Mouse (Mus musculus) spleen, adult 12 weeks (tissue): Measurements from ENCODE around the gene Myadm.

Experiments
- DNase-seq: peaks from one replicate; pipeline ENCODE4 v3.0.0; 2022; ENCODE audit warnings: low spot score

Gene Myadm

DNA sequence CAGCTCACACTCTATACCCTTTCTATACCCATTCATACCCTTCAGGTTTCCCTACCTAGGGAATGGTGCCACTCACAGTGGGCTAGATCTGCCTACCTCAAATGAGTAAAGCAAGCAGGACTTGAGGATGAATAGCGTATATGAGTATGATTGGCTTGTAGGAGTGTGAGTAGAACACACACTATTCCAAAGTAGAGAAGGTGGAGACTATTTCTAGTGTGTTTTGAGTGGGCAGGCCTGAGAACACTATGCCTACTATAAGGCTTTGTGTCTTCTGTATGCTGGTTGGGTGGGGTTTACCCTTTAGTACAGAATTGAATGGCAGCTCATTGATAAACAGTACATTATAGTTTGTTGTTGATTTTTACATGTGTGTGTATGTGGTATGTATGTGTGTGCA, 34.9 kb downstream of the Myadm start:
- DNase-seq, result no peak

DNA sequence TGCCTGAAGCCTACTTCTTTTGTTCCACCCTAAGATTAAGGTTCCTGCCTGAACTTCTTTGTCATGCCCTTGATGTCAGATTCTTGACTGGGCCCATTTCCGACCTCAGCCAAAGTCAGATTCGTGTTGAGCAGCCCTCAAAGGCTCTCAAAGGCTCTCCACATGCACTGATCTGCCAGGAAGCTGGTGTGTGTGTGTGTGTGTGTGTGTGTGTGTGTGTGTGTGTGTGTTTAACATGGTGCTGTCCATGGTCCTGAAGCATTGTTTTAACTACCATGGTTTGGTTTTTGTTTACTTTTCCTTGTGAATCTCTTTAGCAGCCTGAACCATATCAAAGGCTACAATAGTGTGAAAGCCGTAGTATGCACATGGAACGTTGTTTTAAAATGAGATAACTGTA, 39.1 kb downstream of the Myadm start:
- no peak for DNase-seq

DNA sequence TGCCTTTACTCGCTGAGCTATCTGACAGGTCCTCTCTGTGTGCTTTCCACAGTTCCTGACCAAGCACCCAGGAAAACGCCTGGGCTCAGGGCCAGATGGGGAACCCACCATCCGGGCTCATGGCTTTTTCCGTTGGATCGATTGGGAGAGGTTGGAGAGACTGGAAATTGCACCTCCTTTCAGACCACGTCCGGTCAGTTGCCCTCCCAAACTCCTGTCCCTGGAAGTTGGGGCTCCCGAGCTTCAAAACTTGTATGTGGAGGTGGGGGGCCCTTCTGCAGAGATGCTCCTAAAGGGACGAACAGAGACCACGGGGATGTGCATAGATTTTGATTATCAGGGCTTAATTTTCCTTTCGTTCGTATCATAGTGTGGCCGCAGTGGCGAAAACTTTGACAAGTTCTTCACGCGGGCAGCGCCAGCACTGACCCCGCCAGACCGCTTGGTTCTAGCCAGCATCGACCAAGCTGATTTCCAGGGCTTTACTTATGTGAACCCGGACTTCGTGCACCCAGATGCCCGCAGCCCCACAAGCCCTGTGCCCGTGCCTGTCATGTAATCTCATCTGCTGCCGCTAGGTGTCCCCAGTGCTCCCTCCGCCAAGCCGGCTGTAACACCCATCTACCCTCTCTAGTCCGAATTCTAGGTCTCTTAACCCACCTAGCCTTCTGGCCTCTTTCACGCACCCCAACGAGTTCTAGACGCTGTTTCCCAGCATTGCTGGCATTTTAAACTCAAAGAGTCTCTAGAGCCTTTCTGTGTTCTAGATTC, 41.1 kb downstream of the Myadm start:
- peak; percentile 37 for DNase-seq

DNA sequence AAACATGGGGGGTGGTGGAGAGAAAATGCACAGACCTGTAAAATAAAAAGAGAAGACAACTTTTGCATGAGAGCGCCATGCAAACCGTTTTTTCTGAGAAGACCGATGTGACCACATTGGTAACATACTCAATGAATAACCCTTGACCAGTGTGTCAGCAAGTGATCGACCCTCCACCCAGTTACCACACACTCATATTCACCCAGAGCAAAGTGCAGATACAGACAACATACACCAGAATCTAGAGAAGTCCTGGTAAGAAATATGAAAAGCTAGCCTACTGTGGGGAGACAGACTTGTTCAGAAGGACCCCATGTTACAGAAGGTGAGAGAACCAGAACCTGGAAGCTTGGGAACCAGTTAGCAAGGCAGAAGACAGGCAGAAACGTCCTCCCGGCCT, 42.3 kb downstream of the Myadm start:
- no peak for DNase-seq

DNA sequence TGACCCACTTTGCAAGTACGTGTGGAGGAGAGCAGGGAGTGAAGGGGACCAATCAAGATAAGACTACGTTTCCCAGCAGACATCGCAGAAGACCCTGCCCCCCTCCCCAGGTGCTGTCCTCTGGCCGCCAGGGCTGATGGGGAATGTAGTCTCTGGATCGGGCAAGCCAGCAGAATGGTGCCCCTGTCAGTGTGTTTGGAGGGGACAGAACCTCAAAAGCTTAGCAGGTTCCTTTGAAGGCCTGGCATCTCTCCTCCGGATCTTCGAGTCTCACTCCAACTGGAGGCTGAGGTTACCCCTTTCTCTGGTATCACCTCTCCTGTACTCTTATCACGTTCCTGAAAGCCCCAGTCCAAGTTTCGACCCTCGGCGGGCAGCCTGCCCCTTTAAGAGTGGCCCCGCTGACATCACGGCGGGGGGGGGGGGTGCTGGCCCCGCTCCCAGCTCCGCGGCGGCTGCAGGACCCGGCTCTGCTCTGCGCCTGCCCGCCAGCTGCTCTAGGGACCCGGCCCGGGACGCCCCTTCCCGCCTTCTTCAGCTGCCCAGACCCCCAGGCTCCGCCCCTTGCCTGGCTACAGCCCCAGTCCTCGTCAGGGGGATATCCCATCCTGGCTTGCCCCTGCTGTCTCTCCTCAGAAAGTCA, 42.8 kb downstream of the Myadm start:
- DNase-seq, result no peak

DNA sequence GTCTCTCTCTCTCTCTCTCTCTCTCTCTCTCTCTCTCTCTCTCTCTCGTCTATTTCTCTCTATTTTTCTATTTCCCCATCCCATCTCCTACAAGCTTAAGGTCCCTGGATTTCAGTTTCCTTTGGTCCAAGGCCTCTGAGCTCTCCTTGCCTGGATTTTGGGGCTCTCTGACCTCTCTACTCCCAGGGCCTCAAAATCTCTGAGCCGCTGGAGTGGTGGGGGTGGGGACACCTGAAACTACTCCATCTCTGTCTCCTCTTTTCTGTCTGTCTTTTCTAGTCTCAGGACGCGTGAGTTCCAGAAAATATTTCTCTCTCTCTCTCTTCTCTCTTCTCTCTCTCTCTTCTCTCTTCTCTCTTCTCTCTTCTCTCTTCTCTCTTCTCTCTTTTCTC, 43.3 kb downstream of the Myadm start:
- no peak for DNase-seq

DNA sequence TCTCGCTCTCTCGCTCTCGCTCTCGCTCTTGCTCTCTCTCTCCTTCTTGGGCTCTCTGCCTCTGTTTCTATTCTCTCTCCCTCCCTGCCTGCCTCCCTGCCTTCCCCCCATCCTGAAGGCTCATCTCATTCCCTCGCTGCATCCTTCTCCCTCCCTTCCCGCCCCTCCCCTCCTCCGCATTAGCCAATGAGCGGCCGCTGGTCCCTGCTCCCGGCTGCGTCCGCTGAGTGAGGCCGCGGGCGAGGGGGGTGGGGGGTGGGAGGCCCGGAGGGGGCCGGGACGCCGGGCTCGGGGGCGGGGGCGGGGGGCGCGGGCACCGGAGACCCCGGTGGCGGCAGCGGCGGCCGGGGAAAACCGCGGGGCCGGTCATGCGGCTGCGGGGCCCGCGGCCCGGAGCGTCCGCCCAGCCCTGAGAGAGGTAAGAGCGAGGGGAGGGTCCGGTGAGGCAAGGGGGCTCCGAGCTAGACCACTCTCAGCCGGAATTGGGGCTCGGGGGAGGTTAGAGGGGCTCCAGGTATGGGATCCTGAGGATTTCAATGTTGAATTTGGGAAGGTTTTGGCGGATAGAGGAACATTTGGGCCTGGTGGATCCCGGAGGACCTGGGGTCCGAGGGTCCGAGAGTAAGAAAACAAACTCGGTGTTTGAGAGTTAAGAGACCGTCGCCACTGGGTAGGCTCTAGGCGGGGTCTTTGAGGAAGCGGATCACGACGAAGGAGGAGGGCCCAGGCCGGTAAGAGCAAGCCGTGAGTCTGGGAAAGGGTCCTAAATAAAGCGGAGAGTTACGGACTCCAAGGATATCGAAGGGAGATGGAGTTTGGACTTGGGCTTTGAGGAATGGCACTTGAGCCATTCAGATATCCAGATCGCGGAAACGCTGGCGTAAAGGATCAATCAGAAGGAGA, 44.0 kb downstream of the Myadm start, which contains the start of gene Cacng7:
TSS of gene Cacng7 (plus strand) at position 337 of the 903 bp plus-strand sequence.
- DNase-seq, result no peak

DNA sequence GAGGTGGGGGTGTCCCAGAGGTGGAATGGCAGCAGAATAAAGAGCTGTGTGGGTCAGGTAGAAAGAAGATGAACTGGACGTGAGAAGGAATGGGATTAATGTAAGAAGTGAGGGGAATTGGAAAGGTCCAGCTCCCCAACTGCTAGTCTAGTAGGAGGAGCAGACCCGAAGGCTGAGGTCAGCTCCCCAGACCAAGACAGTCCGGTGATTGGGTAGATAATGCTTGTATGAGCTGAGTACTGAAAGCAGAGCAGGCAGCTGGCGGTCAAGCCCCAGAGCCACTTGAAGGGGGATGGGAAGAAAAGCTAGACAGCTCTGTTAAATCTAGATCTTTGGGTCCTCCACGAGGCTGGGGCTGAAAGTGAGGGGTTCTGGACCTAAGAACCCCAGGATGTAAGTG, 44.7 kb downstream of the Myadm start:
- no peak for DNase-seq

DNA sequence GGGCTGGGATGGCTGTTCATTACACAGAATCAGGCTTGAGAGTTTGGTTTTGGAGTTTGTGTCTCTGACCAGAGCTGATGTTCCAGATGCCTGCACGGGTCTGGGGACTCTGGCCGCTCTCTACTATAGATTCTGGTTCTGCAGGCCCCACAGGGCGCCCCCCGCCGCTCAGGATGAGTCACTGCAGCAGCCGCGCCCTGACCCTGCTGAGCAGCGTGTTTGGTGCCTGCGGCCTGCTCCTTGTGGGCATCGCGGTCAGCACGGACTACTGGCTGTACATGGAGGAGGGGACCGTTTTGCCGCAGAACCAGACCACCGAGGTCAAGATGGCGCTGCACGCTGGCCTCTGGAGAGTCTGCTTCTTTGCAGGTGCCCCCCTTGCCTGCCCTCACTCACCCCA, 47.5 kb downstream of the Myadm start:
- no peak for DNase-seq

DNA sequence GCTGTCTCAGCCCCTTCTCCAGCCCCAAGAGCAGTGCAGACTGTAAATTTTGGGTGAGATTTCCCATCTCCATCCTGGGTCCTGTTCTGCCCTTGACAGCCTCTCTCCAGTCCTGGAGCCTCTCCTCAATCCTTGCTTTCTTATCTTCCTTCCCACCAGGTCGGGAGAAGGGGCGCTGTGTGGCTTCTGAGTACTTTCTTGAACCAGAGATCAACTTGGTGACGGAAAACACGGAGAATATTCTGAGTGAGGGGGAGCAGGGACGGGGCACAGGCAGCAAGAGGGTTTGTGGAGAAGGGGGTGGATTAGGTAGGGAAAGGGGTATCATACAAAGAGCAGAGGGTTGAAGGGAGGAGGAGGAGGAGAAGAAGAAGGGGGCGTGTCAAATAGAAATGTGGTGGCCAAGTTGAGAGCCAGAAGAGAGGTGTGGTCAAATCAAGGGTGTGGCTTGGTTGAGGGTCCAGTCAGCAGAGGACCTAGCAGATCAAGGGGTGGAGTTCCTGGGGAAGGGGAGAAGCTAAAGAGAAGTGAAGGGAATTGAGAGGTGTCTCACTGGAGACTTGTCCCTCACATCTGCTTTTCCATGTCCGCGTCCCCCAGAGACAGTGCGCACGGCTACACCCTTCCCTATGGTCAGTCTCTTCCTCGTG, 49.5 kb downstream of the Myadm start:
- DNase-seq, result no peak

DNA sequence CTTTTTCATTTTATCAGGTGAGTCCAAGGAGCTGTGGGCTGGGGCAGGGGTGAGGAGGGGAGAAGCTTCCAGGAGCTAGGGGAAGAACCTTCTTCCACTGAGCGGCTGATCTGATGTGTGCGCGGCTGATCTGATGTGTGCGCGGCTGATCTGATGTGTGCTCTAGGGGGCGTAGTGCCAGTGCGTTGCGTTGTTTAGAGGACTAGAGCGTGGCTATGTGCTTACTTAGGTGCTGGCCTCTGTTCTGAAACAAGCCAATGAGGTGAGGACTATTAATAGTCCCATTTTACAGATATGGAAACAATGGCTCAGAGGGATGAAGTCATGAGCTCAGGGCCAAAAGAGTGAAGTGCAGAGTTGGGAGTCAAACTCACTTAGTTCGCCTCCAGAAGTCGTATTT, 50.1 kb downstream of the Myadm start:
- DNase-seq, result no peak

DNA sequence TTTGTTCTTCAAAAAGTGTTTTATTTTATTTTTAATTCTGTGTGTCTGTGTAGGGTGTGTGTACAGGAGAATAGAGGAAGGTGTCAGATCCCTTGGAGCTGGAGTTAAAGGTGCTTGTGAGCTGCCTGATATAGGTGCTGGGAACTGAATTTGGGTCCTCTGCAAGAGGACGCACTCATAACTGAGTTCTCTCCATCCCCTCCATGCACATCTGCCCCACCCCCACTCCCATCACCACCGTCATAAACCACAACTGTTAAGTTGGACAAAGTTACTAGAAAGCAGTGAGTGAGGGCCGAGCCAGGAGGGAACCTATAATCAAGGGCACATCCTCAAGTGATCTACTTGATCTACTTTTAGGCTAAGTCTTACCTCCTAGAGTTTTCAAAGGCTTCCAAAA, 55.0 kb downstream of the Myadm start:
- DNase-seq, result no peak

DNA sequence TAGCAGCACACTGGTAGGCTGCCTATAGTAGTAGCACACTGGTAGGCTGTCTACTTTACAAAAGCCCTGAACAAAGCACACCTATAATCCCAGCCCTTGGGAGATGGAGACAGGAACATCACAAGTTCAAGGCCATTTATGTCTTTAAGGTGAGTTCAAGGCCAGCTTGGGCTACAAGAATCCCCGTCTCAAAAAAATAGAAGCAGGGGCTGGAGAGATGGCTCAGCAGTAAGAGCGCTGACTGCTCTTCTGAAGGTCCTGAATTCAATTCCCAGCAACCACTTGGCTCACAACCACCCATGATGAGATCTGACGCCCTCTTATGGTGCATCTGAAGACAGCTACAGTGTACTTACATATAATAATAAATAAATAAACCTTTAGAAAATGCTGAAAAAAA, 56.4 kb downstream of the Myadm start:
- DNase-seq, result no peak

DNA sequence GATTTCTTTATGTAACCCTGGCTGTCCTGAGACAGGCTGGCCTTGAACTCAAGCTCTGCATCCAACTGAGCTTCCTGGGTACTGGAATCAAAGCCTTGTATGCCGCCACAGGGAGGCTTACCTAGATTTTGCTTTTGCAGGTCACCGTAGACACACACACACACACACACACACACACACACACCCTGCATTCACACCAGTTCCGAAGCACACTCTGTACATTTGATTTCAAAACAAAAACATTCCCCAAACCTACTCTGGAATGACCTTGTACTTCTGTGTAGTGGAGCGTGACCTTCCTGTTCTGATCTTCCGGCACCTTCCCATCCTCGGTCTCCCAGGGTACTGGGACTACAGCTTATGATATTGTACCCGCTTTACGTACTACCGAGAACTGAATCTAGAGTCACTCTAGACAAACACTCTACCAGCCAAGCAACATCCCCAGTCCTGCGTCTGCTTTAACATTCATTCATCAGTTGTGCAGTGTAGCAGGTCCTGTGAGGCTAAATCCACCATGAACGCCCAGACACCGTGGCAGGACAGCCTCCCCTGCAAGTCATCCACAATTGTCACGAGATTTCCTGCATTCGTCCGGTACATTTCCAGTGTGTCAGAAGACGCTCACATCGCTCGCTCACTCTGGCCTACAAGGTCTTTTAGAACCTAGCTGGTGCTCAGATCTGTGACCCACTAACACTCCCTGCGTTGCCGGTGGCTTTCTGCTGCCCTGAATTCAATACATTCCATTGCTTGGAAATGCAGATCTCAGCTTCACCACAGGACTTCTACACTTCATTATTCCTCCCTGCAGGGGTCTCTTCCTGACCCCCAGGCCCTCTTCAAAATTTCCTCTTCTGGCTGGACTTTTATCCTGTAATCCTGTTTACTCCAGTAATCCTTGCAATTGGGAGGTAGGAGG, 58.7 kb downstream of the Myadm start:
- DNase-seq, result no peak

DNA sequence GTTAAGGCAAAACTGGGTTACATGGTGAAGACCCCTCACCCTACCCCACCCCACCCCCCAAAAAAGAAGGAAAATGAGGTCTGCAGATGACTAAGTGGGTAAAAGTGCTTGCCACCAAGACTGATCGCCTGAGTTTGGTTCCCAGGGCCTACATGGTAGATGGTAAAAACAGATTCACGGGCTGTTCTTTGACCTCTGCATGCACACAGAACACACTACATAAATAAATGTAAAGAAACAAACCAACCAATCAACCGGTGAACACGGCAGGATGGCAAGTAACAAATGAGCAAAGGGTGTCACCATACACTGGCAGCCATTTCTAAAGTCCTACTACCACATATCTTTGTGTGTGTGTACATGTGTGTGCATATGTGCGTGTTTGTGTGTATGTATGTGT, 59.4 kb downstream of the Myadm start:
- DNase-seq, result no peak

DNA sequence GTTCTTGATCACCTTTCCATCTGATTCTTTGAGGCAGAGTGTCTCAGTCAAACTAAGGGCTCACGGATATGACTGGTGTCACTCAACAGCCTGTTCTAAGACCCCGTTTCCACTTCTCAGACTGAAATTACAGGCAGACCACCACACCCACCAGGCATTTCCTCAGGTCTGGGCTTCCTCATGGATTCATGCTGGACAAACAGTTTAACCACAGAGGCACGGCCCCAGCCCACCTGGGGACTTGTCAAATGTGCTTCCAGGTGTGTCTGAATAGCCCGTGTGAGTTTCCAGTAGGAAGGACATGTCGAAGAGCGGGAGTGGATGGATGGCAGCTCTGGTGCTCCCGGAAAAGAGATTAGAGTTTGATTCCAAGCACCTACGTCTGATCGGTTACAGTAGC, 60.9 kb downstream of the Myadm start:
- no peak for DNase-seq
